Mouse (Mus musculus) small intestine, adult 2 months (tissue): ENCODE results near the gene Lhfp.

Source experiments
- CTCF ChIP-seq: fragments of 200-500 bp; IDR thresholded peaks from 2 replicates; pipeline ENCODE4 v1.5.1; 2012; ENCODE audit warnings: low read depth, mild to moderate bottlenecking, control low read depth, inconsistent platforms, low read length, moderate library complexity, mixed read lengths; ENCODE audit not compliant: insufficient replicate concordance, insufficient read length; ENCODE audit errors: extremely low read depth
- POLR2A ChIP-seq: fragments of 200-500 bp; IDR thresholded peaks from 2 replicates; pipeline ENCODE4 v1.6.1; 2012; ENCODE audit warnings: low read depth, mild to moderate bottlenecking, control low read depth, inconsistent platforms, low read length, moderate library complexity

- TF ChIP-seq CTCF (no peak), POLR2A (no peak)
Observed at GRCm38 (mm10) chr3:53221531-53222272, 180.4 kb downstream of the Lhfp start.
